Mouse (Mus musculus): ENCODE results near the gene Rnaseh2c.

Gene Rnaseh2c

GRCm38 (mm10) chr19:5637069-5638047 is 35.7 kb downstream of the Rnaseh2c start, which contains the start of gene Rela:
TSS of gene Rela (plus strand) at chr19:5637483.
- DNase-seq: peak; percentile 94

- DNase-seq: no peak
These were observed 36.8 kb downstream of the Rnaseh2c start for GRCm38 (mm10) chr19:5638416-5639005.

- DNase-seq: no peak
These were observed 38.7 kb downstream of the Rnaseh2c start for GRCm38 (mm10) chr19:5640339-5640738.

- DNase-seq: no peak
These were observed 39.3 kb downstream of the Rnaseh2c start for GRCm38 (mm10) chr19:5641021-5641420.

GRCm38 (mm10) chr19:5641641-5642040 is 40.0 kb downstream of the Rnaseh2c start:
- no peak for DNase-seq

GRCm38 (mm10) chr19:5645280-5645679 is 43.6 kb downstream of the Rnaseh2c start:
- no peak for DNase-seq

GRCm38 (mm10) chr19:5646731-5647330 is 45.2 kb downstream of the Rnaseh2c start:
- no peak for DNase-seq

GRCm38 (mm10) chr19:5647791-5648190 is 46.1 kb downstream of the Rnaseh2c start:
- no peak for DNase-seq

GRCm38 (mm10) chr19:5648401-5649297 is 47.0 kb downstream of the Rnaseh2c start:
- peak; percentile 56 for DNase-seq

- DNase-seq: no peak
These were observed 47.6 kb downstream of the Rnaseh2c start for GRCm38 (mm10) chr19:5649298-5649741.

GRCm38 (mm10) chr19:5651502-5652274 is 50.0 kb downstream of the Rnaseh2c start:
- DNase-seq: no peak

- no peak for DNase-seq
These were observed 50.9 kb downstream of the Rnaseh2c start for GRCm38 (mm10) chr19:5652570-5652969.

- DNase-seq: no peak
These were observed 52.5 kb downstream of the Rnaseh2c start for GRCm38 (mm10) chr19:5653969-5654719.

GRCm38 (mm10) chr19:5654720-5655298 is 53.1 kb downstream of the Rnaseh2c start:
- no peak for DNase-seq
